Mouse (Mus musculus) liver, embryonic 14.5 days (tissue): ENCODE measurements at regions not wholly inside any gene's neighbourhood (a gene's known extent, or its start where the extent isn't known, plus 50 kb on each side); places are given as distances from the start of the nearest gene placed in this dataset.

Experiments
- ATAC-seq: fragments of 200-750 bp; cut with Nextera tagmentation; 2 replicates; pipeline ENCODE4 v1.8.0; 2017; ENCODE audit warnings: moderate number of reproducible peaks, mild to moderate bottlenecking, moderate library complexity; ENCODE audit not compliant: insufficient read depth
- DNase-seq, 3 experiments: peaks; one replicate each; pipeline ENCODE4 v3.0.0-alpha.2; 2012 to 2013; ENCODE audit warnings: low read depth in 3 of 3, low spot score in 3 of 3
- H3K27ac ChIP-seq: fragments of 300-500 bp; sonication (generic); 2 replicates; pipeline ENCODE4 v1.5.1; 2014; ENCODE audit warnings: moderate library complexity, mild to moderate bottlenecking, control low read depth, inconsistent platforms
- H3K27me3 ChIP-seq: fragments of 300-500 bp; sonication (generic); 2 replicates; pipeline ENCODE4 v1.6.1; 2014; ENCODE audit warnings: mild to moderate bottlenecking, low read length, moderate library complexity; ENCODE audit not compliant: control insufficient read depth, insufficient read depth
- H3K36me3 ChIP-seq: fragments of 300-500 bp; sonication (generic); replicated peaks from 2 replicates; pipeline ENCODE4 v1.6.1; 2014; ENCODE audit warnings: low read depth; ENCODE audit not compliant: control insufficient read depth, insufficient read depth
- H3K4me1 ChIP-seq, 2 experiments: fragments of 200-500 bp in 1 of 2; fragments of 300-500 bp in 1 of 2; sonication (generic) in 1 of 2; replicated peaks; 2 replicates each; pipeline ENCODE4 v1.6.1; 2012 to 2014; ENCODE audit warnings: antibody characterized with exemption in 1 of 2, inconsistent platforms in 1 of 2, low read length in 1 of 2; ENCODE audit not compliant: control insufficient read depth in 2 of 2, insufficient read depth in 2 of 2
- H3K4me2 ChIP-seq: fragments of 300-500 bp; sonication (generic); 2 replicates; pipeline ENCODE4 v1.6.1; 2014; ENCODE audit warnings: low read depth, mild to moderate bottlenecking, control low read depth, moderate library complexity
- H3K4me3 ChIP-seq, 2 experiments: fragments of 200-500 bp in 1 of 2; fragments of 300-500 bp in 1 of 2; sonication (generic) in 1 of 2; 2 replicates each; pipeline ENCODE4 v1.5.1; 2012 to 2014; ENCODE audit warnings: low read depth in 2 of 2, low read length in 2 of 2, mild to moderate bottlenecking in 2 of 2, control low read depth in 1 of 2, inconsistent platforms in 1 of 2, moderate library complexity in 1 of 2; ENCODE audit not compliant: insufficient read depth in 1 of 2
- H3K9ac ChIP-seq: fragments of 300-500 bp; sonication (generic); replicated peaks from 2 replicates; pipeline ENCODE4 v1.6.1; 2014; ENCODE audit warnings: mild to moderate bottlenecking, control low read depth, moderate library complexity
- H3K9me3 ChIP-seq: fragments of 300-500 bp; sonication (generic); 2 replicates; pipeline ENCODE4 v1.6.1; 2016; ENCODE audit warnings: low read length, mixed read lengths; ENCODE audit not compliant: control insufficient read depth
- CTCF ChIP-seq: IDR thresholded peaks from 2 replicates; pipeline ENCODE4 v1.5.1; 2016; ENCODE audit warnings: antibody characterized with exemption, low read depth, control low read depth
- EP300 ChIP-seq: IDR thresholded peaks from 2 replicates; pipeline ENCODE4 v1.6.1; 2016; ENCODE audit warnings: antibody characterized with exemption, low read depth
- WGBS: fragments of 180-500 bp; shearing (Covaris S2); extraction: QIAGEN DNeasy Blood & Tissue Kit; methylation state at CpG from one replicate; pipeline ENCODE4 v1.1.7; 2014; ENCODE audit not compliant: insufficient replicate concordance; 5-methylcytosine and 5-hydroxymethylcytosine counted together

GRCm38 (mm10) chr9:111800869-111801268 lies 110.7 kb upstream of the Stac start:
- Histone ChIP-seq H3K4me2 (no peak overlapping the region), H3K9me3 (no peaks in the 10 kb centered on the region), H3K27me3 (no peaks in the 10 kb centered on the region), H3K4me1 (no peaks in the 10 kb centered on the region), H3K27ac (no peak overlapping the region), H3K36me3 (no peaks in the 10 kb centered on the region), H3K4me3 (no peak overlapping the region), H3K9ac (no peak overlapping the region)
- TF ChIP-seq CTCF (no peak), EP300 (no peak)
- no peak for ATAC-seq
- 73% methylated on average over 5 of the region's 5 CpGs for WGBS
- DNase-seq = no peak

- Histone ChIP-seq H3K27ac (no peak overlapping the region), H3K4me3 (no peak overlapping the region), H3K36me3 (no peaks in the 10 kb centered on the region), H3K4me2 (no peak overlapping the region), H3K9me3 (no peaks in the 10 kb centered on the region), H3K4me1 (no peaks in the 10 kb centered on the region), H3K27me3 (no peaks in the 10 kb centered on the region), H3K9ac (no peak overlapping the region)
- TF ChIP-seq CTCF (no peak), EP300 (no peak)
- no peak for DNase-seq
- WGBS = 63% methylated on average over 3 of the region's 3 CpGs
- ATAC-seq = no peak
Observed at GRCm38 (mm10) chr9:111778981-111779380, 88.8 kb upstream of the Stac start.

GRCm38 (mm10) chr9:111777433-111778135 lies 87.4 kb upstream of the Stac start:
- no peak for TF ChIP-seq EP300
- no peak for TF ChIP-seq CTCF
- 66% methylated on average over 13 of the region's 13 CpGs for WGBS
- ATAC-seq = no peak

DNA sequence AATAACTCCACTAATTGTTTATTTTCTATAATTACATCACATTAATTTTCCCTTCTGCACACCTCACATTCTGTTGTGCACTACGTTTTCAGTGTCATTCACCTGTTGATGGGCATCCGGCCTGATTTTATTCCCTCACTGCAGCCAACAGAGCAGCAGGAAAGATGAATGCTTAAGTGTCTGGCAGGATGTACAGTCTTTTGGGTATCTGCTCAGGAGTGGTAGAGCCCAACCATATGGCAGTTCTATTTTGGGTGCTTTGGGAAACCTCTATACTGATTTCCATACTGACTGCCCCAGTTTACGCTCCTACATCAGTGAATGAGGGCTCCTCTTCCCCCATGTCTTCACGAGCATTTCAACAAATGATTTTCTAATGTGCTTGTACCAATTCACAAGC lies 84.1 kb upstream of the Stac start:
- Histone ChIP-seq H3K4me2 (no peak overlapping the region), H3K9me3 (no peaks in the 10 kb centered on the region), H3K27ac (no peak overlapping the region), H3K9ac (no peak overlapping the region), H3K4me3 (no peak overlapping the region), H3K4me1 (no peaks in the 10 kb centered on the region), H3K27me3 (no peaks in the 10 kb centered on the region), H3K36me3 (no peaks in the 10 kb centered on the region)
- no peak for DNase-seq
- ATAC-seq = no peak
- 65% methylated on average over 4 of the region's 4 CpGs for WGBS
- TF ChIP-seq EP300 = no peak
- TF ChIP-seq CTCF = no peak

More at GRCm38 (mm10) chr9:111777433-111778135, 87.4 kb upstream of the Stac start:
- Histone ChIP-seq H3K4me1 (no peaks in the 10 kb centered on the region), H3K27me3 (no peaks in the 10 kb centered on the region), H3K4me2 (no peak overlapping the region), H3K9ac (no peak overlapping the region), H3K36me3 (no peaks in the 10 kb centered on the region), H3K4me3 (no peak overlapping the region), H3K9me3 (no peaks in the 10 kb centered on the region), H3K27ac (no peak overlapping the region)
- DNase-seq = no peak

GRCm38 (mm10) chr9:111762653-111763468 lies 72.7 kb upstream of the Stac start:
- Histone ChIP-seq H3K9me3 (no peaks in the 10 kb centered on the region), H3K4me3 (no peak overlapping the region), H3K27ac (no peak overlapping the region), H3K4me1 (no peaks in the 10 kb centered on the region), H3K9ac (no peak overlapping the region), H3K4me2 (no peak overlapping the region), H3K27me3 (no peaks in the 10 kb centered on the region), H3K36me3 (no peaks in the 10 kb centered on the region)
- DNase-seq = no peak
- WGBS = 64% methylated on average over 11 of the region's 11 CpGs
- TF ChIP-seq EP300 (no peak), CTCF (no peak)
- ATAC-seq = no peak
